Mouse (Mus musculus): ENCODE measurements around the gene Ephb6. TPM values are rescaled to one million over a fixed set of nuclear protein-coding genes. Genes with fewer than 3 reads are reported as not detected.

The Ephb6 gene
- polyA plus RNA-seq, 1 experiment from 2014 or later: 22.6 TPM

DNA sequence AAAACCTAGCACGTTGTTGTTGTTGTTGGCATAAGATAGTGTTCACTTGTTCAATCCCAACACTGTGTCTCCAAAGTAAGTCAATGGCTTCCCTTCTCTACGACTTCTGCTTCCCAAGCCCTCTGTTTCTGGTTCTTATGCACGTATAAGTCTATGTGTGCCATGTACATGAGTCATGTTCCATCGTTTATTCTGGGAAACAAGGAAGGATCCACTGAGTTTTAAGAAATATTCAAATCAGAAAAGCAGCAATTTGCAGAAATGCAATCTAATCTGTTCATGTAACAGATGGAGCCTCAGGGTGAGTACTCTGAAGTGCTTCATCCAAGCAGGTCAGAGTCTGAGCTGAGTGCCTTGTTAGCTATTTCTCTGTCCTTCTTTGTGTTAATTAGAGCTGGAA is 26.3 kb downstream of the Ephb6 start:
- ATAC-seq (ENCODE audit: insufficient number of reproducible peaks, low FRiP score, low TSS enrichment, low read depth): no peak
- H3K27ac ChIP-seq: no peak overlapping the region
- H3K9me3 ChIP-seq: no peaks in the 10 kb centered on the region
- H3K9ac ChIP-seq: no peak overlapping the region
- H3K36me3 ChIP-seq: no peaks in the 10 kb centered on the region
- no peaks in the 10 kb centered on the region for H3K4me1 ChIP-seq
- no peaks in the 10 kb centered on the region for H3K27me3 ChIP-seq
- no peak overlapping the region for H3K4me3 ChIP-seq
- WGBS: 78% methylated on average over 4 of the region's 4 CpGs
- H3K4me2 ChIP-seq: no peak overlapping the region

GRCm38 (mm10) chr6:41635211-41635610 is 29.9 kb downstream of the Ephb6 start:
- H3K4me2 ChIP-seq: no peak overlapping the region
- H3K9ac ChIP-seq: no peak overlapping the region
- H3K27me3 ChIP-seq: no peaks in the 10 kb centered on the region
- no peak overlapping the region for H3K27ac ChIP-seq
- H3K36me3 ChIP-seq: no peaks in the 10 kb centered on the region
- no peaks in the 10 kb centered on the region for H3K4me1 ChIP-seq
- 54% methylated on average over 1 of the region's 1 CpGs for WGBS
- no peak overlapping the region for H3K4me3 ChIP-seq
- ATAC-seq (ENCODE audit: insufficient number of reproducible peaks, low FRiP score, low TSS enrichment, low read depth): no peak
- no peaks in the 10 kb centered on the region for H3K9me3 ChIP-seq

GRCm38 (mm10) chr6:41636178-41636577 is 30.9 kb downstream of the Ephb6 start, which contains the start of gene Trpv6:
TSS of gene Trpv6 (minus strand) at chr6:41636405.
- Histone ChIP-seq H3K4me1 (no peaks in the 10 kb centered on the region), H3K4me2 (0 out of 2 replicates have a peak within 1 kb of the TSS, but pooled peaks have one; percentile 7), H3K27ac (no peak within 1 kb of the TSS), H3K4me3 (peak within 1 kb of the TSS; percentile 20; the same call in 1 of the 2 replicates), H3K27me3 (no peaks in the 10 kb centered on the region), H3K9me3 (no peaks in the 10 kb centered on the region), H3K36me3 (no peaks in the 10 kb centered on the region), H3K9ac (no peak within 1 kb of the TSS)
- WGBS: 17% methylated on average over 5 of the region's 5 CpGs
- no peak for ATAC-seq (ENCODE audit: insufficient number of reproducible peaks, low FRiP score, low TSS enrichment, low read depth)

- Histone ChIP-seq H3K27ac (no peak overlapping the region), H3K4me1 (no peaks in the 10 kb centered on the region), H3K4me2 (no peak overlapping the region), H3K27me3 (no peaks in the 10 kb centered on the region), H3K4me3 (no peak overlapping the region), H3K36me3 (no peaks in the 10 kb centered on the region), H3K9ac (no peak overlapping the region), H3K9me3 (no peaks in the 10 kb centered on the region)
- no peak for ATAC-seq (ENCODE audit: insufficient number of reproducible peaks, low FRiP score, low TSS enrichment, low read depth)
- WGBS: 22% methylated on average over 1 of the region's 1 CpGs
Measured at GRCm38 (mm10) chr6:41637393-41637792, 32.1 kb downstream of the Ephb6 start.

DNA sequence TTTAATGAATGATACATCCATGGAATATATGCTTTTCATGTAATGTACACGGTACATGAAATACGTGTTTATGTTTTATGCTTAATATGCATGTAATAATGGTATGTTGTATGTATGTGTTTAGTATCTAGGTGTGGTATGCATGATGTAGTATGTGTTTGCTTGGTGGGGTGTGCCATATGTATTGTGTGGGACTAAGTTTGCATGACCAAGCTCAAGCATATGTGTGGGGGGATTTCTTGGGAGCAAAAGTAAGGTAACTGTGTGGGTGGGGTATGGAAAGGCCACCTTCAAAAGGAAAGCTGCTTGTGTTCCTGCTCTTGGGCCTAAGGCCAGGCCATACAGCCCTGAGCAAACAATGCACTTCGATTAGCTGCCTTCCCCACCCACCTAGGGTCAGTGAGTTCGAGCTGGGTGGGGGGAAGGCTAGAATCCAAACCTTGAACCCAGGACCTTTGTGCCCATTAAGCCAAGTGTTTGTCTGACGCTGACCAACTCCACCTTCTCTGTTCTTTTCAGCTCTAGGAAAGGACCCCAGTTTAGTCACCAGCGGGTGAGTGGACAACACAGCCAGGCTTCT is 32.7 kb downstream of the Ephb6 start:
- Histone ChIP-seq H3K4me2 (no peak overlapping the region), H3K27ac (no peak overlapping the region), H3K4me3 (no peak overlapping the region), H3K9ac (no peak overlapping the region), H3K4me1 (no peaks in the 10 kb centered on the region), H3K36me3 (no peaks in the 10 kb centered on the region), H3K27me3 (no peaks in the 10 kb centered on the region), H3K9me3 (no peaks in the 10 kb centered on the region)
- no peak for ATAC-seq (ENCODE audit: insufficient number of reproducible peaks, low FRiP score, low TSS enrichment, low read depth)
- WGBS: 77% methylated on average over 6 of the region's 6 CpGs

- Histone ChIP-seq H3K4me2 (no peak overlapping the region), H3K27me3 (no peaks in the 10 kb centered on the region), H3K9me3 (no peaks in the 10 kb centered on the region), H3K36me3 (no peaks in the 10 kb centered on the region), H3K4me3 (no peak overlapping the region), H3K27ac (no peak overlapping the region), H3K4me1 (no peaks in the 10 kb centered on the region), H3K9ac (no peak overlapping the region)
- no peak for ATAC-seq (ENCODE audit: insufficient number of reproducible peaks, low FRiP score, low TSS enrichment, low read depth)
- WGBS: 72% methylated on average over 3 of the region's 3 CpGs
Measured at GRCm38 (mm10) chr6:41640449-41640848, 35.2 kb downstream of the Ephb6 start.

DNA sequence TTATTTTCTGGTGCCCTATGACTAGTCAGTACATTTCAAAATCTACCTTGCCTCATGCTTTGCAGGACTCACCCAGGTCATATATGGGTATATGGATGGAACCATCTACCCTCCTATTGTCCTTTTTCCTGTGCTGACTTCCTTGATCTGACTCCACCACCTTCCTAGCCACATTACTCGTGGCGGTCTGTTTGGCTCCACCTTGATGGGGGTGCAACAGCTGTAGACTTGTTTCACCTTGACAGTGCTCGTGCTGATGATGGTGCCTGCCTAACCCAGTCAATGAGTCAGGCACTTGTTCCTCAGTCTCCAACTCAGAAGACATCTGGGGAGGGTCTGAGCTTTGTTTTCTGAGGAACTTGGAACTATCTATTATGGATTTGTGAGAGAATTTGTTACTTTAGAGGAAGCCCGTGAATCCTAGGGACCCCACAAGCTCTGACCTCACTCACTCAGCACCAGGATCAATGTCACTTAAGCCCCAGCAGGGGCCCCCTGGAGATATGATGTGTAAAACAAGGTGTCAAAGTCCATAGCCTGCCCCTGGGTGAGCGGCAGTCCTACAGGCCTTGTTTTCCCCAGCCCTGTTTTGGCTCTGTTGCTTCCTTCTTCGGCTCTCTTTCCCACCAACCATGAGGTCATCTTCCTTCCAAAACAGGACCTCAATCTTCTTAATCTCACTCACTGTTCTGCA is 36.0 kb downstream of the Ephb6 start:
- no peaks in the 10 kb centered on the region for H3K36me3 ChIP-seq
- no peaks in the 10 kb centered on the region for H3K4me1 ChIP-seq
- no peak overlapping the region for H3K4me2 ChIP-seq
- no peak overlapping the region for H3K27ac ChIP-seq
- whole genome bisulfite sequencing: 83% methylated on average over 6 of the region's 6 CpGs
- ATAC-seq (ENCODE audit: insufficient number of reproducible peaks, low FRiP score, low TSS enrichment, low read depth): no peak
- H3K9me3 ChIP-seq: no peaks in the 10 kb centered on the region
- no peak overlapping the region for H3K9ac ChIP-seq
- H3K27me3 ChIP-seq: no peaks in the 10 kb centered on the region
- no peak overlapping the region for H3K4me3 ChIP-seq

DNA sequence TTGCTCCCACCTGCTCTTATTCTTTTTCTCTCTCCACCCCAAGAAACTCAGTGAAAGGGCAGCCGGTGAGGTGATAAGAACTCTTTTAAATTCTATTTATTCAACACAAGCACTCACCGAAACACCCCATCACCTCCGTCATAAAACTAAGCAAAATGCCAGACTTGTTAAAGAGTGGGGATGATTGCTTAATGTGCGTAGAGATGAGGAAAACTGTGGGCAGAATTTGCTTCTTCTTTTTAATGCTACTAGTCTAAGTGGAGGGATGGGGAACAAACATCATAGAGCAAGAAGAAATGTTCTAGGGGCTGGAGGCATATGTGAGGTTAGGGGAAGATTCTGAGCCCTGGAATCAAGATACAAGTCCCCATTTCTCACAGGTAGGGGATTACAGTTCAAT is 37.5 kb downstream of the Ephb6 start:
- no peaks in the 10 kb centered on the region for H3K9me3 ChIP-seq
- no peaks in the 10 kb centered on the region for H3K36me3 ChIP-seq
- no peak for ATAC-seq (ENCODE audit: insufficient number of reproducible peaks, low FRiP score, low TSS enrichment, low read depth)
- no peaks in the 10 kb centered on the region for H3K27me3 ChIP-seq
- H3K9ac ChIP-seq: no peak overlapping the region
- H3K4me1 ChIP-seq: no peaks in the 10 kb centered on the region
- 80% methylated on average over 4 of the region's 4 CpGs for WGBS
- H3K27ac ChIP-seq: no peak overlapping the region
- H3K4me2 ChIP-seq: no peak overlapping the region
- no peak overlapping the region for H3K4me3 ChIP-seq

GRCm38 (mm10) chr6:41643227-41643626 is 37.9 kb downstream of the Ephb6 start:
- no peaks in the 10 kb centered on the region for H3K4me1 ChIP-seq

GRCm38 (mm10) chr6:41646220-41646619 is 40.9 kb downstream of the Ephb6 start:
- no peaks in the 10 kb centered on the region for H3K4me1 ChIP-seq
- no peak overlapping the region for H3K9ac ChIP-seq
- H3K27ac ChIP-seq: no peak overlapping the region
- no peaks in the 10 kb centered on the region for H3K27me3 ChIP-seq
- no peak overlapping the region for H3K4me2 ChIP-seq
- H3K4me3 ChIP-seq: no peak overlapping the region
- 76% methylated on average over 3 of the region's 3 CpGs for WGBS
- H3K36me3 ChIP-seq: no peaks in the 10 kb centered on the region
- H3K9me3 ChIP-seq: no peaks in the 10 kb centered on the region
- no peak for ATAC-seq (ENCODE audit: insufficient number of reproducible peaks, low FRiP score, low TSS enrichment, low read depth)

More at GRCm38 (mm10) chr6:41643227-41643626, 37.9 kb downstream of the Ephb6 start:
- Histone ChIP-seq H3K27me3 (no peaks in the 10 kb centered on the region), H3K9me3 (no peaks in the 10 kb centered on the region), H3K9ac (no peak overlapping the region), H3K27ac (no peak overlapping the region), H3K4me2 (no peak overlapping the region), H3K4me3 (no peak overlapping the region), H3K36me3 (no peaks in the 10 kb centered on the region)
- no peak for ATAC-seq (ENCODE audit: insufficient number of reproducible peaks, low FRiP score, low TSS enrichment, low read depth)
- WGBS: 79% methylated on average over 3 of the region's 3 CpGs

DNA sequence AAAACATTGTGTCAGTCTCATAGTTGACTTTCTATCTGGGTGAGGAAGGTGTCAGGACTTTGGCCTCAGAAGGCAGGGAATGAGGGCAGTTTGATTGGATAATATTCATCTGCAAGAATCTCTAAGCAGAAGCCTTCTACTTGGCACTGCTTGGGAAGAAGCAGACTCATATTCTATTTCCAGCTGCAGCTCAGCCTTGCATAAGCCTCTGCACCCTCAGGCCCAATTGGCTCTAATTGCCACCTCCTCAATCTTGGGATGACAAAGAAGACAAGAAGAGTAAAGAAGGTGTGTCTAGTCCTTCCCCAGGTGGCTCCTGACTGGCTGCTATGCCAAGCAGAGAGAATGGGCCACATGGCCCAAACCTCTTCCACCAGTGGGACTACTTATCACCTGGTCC is 41.4 kb downstream of the Ephb6 start:
- no peaks in the 10 kb centered on the region for H3K9me3 ChIP-seq
- no peaks in the 10 kb centered on the region for H3K36me3 ChIP-seq
- no peaks in the 10 kb centered on the region for H3K4me1 ChIP-seq
- no peak overlapping the region for H3K4me2 ChIP-seq
- no peak for ATAC-seq (ENCODE audit: insufficient number of reproducible peaks, low FRiP score, low TSS enrichment, low read depth)
- H3K4me3 ChIP-seq: no peak overlapping the region
- H3K27ac ChIP-seq: no peak overlapping the region
- no peaks in the 10 kb centered on the region for H3K27me3 ChIP-seq
- H3K9ac ChIP-seq: no peak overlapping the region

- no peak for ATAC-seq (ENCODE audit: insufficient number of reproducible peaks, low FRiP score, low TSS enrichment, low read depth)
- no peaks in the 10 kb centered on the region for H3K9me3 ChIP-seq
- WGBS: 91% methylated on average over 5 of the region's 5 CpGs
Measured at GRCm38 (mm10) chr6:41653173-41653572, 47.9 kb downstream of the Ephb6 start.

More at GRCm38 (mm10) chr6:41653173-41653572, 47.9 kb downstream of the Ephb6 start:
- Histone ChIP-seq H3K36me3 (no peaks in the 10 kb centered on the region), H3K27me3 (no peaks in the 10 kb centered on the region), H3K4me3 (no peak overlapping the region), H3K4me2 (no peak overlapping the region), H3K27ac (no peak overlapping the region), H3K4me1 (no peaks in the 10 kb centered on the region), H3K9ac (no peak overlapping the region)

All from limb, embryonic 15.5 days (tissue).